Mouse (Mus musculus) Patski (cell line): ENCODE measurements at regions not wholly inside any gene's neighbourhood (a gene's known extent, or its start where the extent isn't known, plus 50 kb on each side); places are given as distances from the start of the nearest gene placed in this dataset.

Experiments
- ATAC-seq: fragments of 100-300 bp; one replicate; pipeline ENCODE4 v1.8.0; 2021
- CTCF ChIA-PET: fragments of 350-600 bp; sonication (Branson Sonifier 250); formaldehyde crosslinking; loops from one replicate; lab custom pipeline; 2022; ENCODE audit warnings: inconsistent platforms; lab: Charles Lee
- POLR2A ChIA-PET: fragments of 350-600 bp; sonication (Branson Sonifier 250); formaldehyde crosslinking; loops from one replicate; lab custom pipeline; 2022; ENCODE audit warnings: antibody characterized with exemption, inconsistent platforms; lab: Charles Lee
- DNase-seq: peaks from one replicate; pipeline ENCODE4 v3.0.0-alpha.2; 2011; ENCODE audit warnings: low read depth, low spot score
- H3K27me3 ChIP-seq: fragments of 371-371 bp; one replicate; pipeline ENCODE4 v1.5.1; 2021
- CTCF ChIP-seq: fragments of 100-300 bp; IDR thresholded peaks from one replicate; pipeline ENCODE4 v1.5.1; 2021
- in situ Hi-C: fragments of 300-500 bp; cut with MboI; formaldehyde crosslinking; loops from 3 replicates; pipeline ENCODE4 v1.11.1; 2018; ENCODE audit warnings: low pct_unique_long_range_greater_than_20kb, mixed read lengths

- ATAC-seq (no peak), DNase-seq (no peak)
- POLR2A ChIA-PET: interaction anchor here (0.5 kb wide), 1 partner anchor 978 kb away, joined by 3 read pairs; no protein-coding TSS in a partner anchor
- TF ChIP-seq CTCF: no peak
- CTCF ChIA-PET: interaction anchor here (0.8 kb wide), 1 partner anchor 17 kb away, joined by 3 read pairs; no protein-coding TSS in a partner anchor
- in situ Hi-C loops: loop anchor here (25.0 kb wide), 1 partner anchor 607 kb away; no protein-coding TSS in a partner anchor
- H3K27me3 ChIP-seq: peaks cover 3% of the 10 kb centered on the region
These were observed 301.2 kb downstream of the Brinp2 start for GRCm38 (mm10) chr1:158054961-158055360.

GRCm38 (mm10) chr1:158056994-158057630, 299.0 kb downstream of the Brinp2 start:
- in situ Hi-C loops: loop anchor here (25.0 kb wide), 1 partner anchor 605 kb away; no protein-coding TSS in a partner anchor
- TF ChIP-seq CTCF: peak; percentile 35
- DNase-seq (no peak), ATAC-seq (no peak)
- ChIA-PET CTCF (interaction anchor here (1.4 kb wide), 1 partner anchor 14 kb away, joined by 3 read pairs; no protein-coding TSS in a partner anchor), POLR2A (interaction anchor here (0.6 kb wide), 1 partner anchor 215 kb away, joined by 3 read pairs; no protein-coding TSS in a partner anchor)
- H3K27me3 ChIP-seq: no peaks in the 10 kb centered on the region

GRCm38 (mm10) chr1:158057789-158058188, 298.3 kb downstream of the Brinp2 start:
- ChIA-PET POLR2A (no interaction called here), CTCF (interaction anchor here (1.4 kb wide), 1 partner anchor 13 kb away, joined by 3 read pairs; no protein-coding TSS in a partner anchor)
- DNase-seq (no peak), ATAC-seq (no peak)
- H3K27me3 ChIP-seq: no peaks in the 10 kb centered on the region
- in situ Hi-C loops: loop anchor here (25.0 kb wide), 1 partner anchor 605 kb away; no protein-coding TSS in a partner anchor
- TF ChIP-seq CTCF: no peak

GRCm38 (mm10) chr1:158061995-158062394, 294.1 kb downstream of the Brinp2 start:
- no peak for TF ChIP-seq CTCF
- DNase-seq (no peak), ATAC-seq (no peak)
- ChIA-PET CTCF (no interaction called here), POLR2A (no interaction called here)
- in situ Hi-C loops: loop anchor here (25.0 kb wide), 1 partner anchor 600 kb away; no protein-coding TSS in a partner anchor
- no peaks in the 10 kb centered on the region for H3K27me3 ChIP-seq

GRCm38 (mm10) chr1:158082181-158082580, 273.9 kb downstream of the Brinp2 start:
- no peak for ATAC-seq
- no peak for TF ChIP-seq CTCF
- ChIA-PET CTCF (interaction anchor here (1.3 kb wide), 1 partner anchor 10 kb away, joined by 4 read pairs; no protein-coding TSS in a partner anchor), POLR2A (no interaction called here)
- no peaks in the 10 kb centered on the region for H3K27me3 ChIP-seq
- in situ Hi-C loops: no loop called here
- no peak for DNase-seq

GRCm38 (mm10) chr1:158085856-158086255, 270.3 kb downstream of the Brinp2 start:
- peaks cover 6% of the 10 kb centered on the region for H3K27me3 ChIP-seq
- no peak for TF ChIP-seq CTCF
- in situ Hi-C loops: no loop called here
- POLR2A ChIA-PET: no interaction called here
- ATAC-seq (no peak), DNase-seq (no peak)
- CTCF ChIA-PET: no interaction called here

GRCm38 (mm10) chr1:158097500-158097899, 258.6 kb downstream of the Brinp2 start:
- in situ Hi-C loops: no loop called here
- no peaks in the 10 kb centered on the region for H3K27me3 ChIP-seq

GRCm38 (mm10) chr1:158119708-158120107, 236.4 kb downstream of the Brinp2 start:
- no peak for TF ChIP-seq CTCF
- no peak for ATAC-seq
- in situ Hi-C loops: no loop called here
- POLR2A ChIA-PET: no interaction called here
- H3K27me3 ChIP-seq: no peaks in the 10 kb centered on the region
- CTCF ChIA-PET: no interaction called here
- DNase-seq: no peak

More at GRCm38 (mm10) chr1:158097500-158097899, 258.6 kb downstream of the Brinp2 start:
- no peak for TF ChIP-seq CTCF
- ChIA-PET POLR2A (no interaction called here), CTCF (no interaction called here)
- ATAC-seq: no peak
- no peak for DNase-seq

- POLR2A ChIA-PET: no interaction called here
- no peak for TF ChIP-seq CTCF
- H3K27me3 ChIP-seq: peaks cover 4% of the 10 kb centered on the region
- DNase-seq (no peak), ATAC-seq (no peak)
- in situ Hi-C loops: no loop called here
- CTCF ChIA-PET: no interaction called here
These were observed 231.2 kb downstream of the Brinp2 start for GRCm38 (mm10) chr1:158124902-158125301.

GRCm38 (mm10) chr1:158126272-158126671, 229.9 kb downstream of the Brinp2 start:
- TF ChIP-seq CTCF: no peak
- in situ Hi-C loops: no loop called here
- CTCF ChIA-PET: no interaction called here
- ATAC-seq (no peak), DNase-seq (no peak)
- H3K27me3 ChIP-seq: peaks cover 4% of the 10 kb centered on the region
- POLR2A ChIA-PET: no interaction called here

- ATAC-seq (no peak), DNase-seq (no peak)
These were observed 226.8 kb downstream of the Brinp2 start for GRCm38 (mm10) chr1:158129243-158129770.

More at GRCm38 (mm10) chr1:158129243-158129770, 226.8 kb downstream of the Brinp2 start:
- H3K27me3 ChIP-seq: peaks cover 4% of the 10 kb centered on the region
- POLR2A ChIA-PET: no interaction called here
- in situ Hi-C loops: no loop called here
- TF ChIP-seq CTCF: no peak
- CTCF ChIA-PET: no interaction called here
